In the genomic region with DNA sequence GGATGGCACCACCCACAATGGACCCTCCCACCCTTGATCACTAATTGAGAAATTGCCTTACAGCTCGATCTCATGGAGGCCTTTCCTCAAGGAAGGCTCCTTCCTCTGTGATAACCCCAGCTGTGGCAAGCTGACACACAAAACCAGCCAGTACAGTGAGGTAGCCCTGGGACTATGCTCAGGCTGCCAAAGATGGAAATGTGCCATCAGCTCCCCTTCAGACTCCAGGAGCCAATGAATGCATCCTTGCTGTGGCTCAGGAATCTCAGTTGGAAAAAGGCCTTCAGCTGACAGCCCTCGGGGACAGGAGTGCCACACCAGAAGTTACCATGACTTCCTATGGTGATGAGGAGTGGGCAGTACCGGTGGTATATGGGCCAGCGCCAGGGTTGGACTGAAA, we compare ENCODE assay signal across 18 mouse cellular contexts. TPM values are rescaled to one million over a fixed set of nuclear protein-coding genes. Genes with fewer than 3 reads are reported as not detected.
A peak's percentile ranks its signal among the peaks of the same experiment; 100 is the strongest.
DNase-seq lines count a peak whose midpoint lies in the region; ATAC-seq lines count a peak whose summit lies in the region.
"Had no signal": no experiment of that assay in that cellular context is flagged by ENCODE, and none has a peak within 500 bp of the region (broad histone marks: within the 10 kb centered on the region; RNA-seq: fewer than 3 reads in every experiment).

No protein-coding gene starts in this region.

- no peak for ATAC-seq in midbrain, embryonic 11.5 days (ENCODE audit: low FRiP score)
- ATAC-seq: activated CD4-positive, CD25-positive, alpha-beta regulatory T cell, adult 4 months; forebrain, embryonic 16.5 days; hindbrain, embryonic 16.5 days; Patski had no signal

- H3K9me3 ChIP-seq in midbrain, embryonic 11.5 days (ENCODE audit: control insufficient read depth, low read length) = no peaks in the 10 kb centered on the region
- H3K9me3 ChIP-seq in midbrain, embryonic 10.5 days (replicated peaks) = no peaks in the 10 kb centered on the region
- H3K9me3 ChIP-seq: embryonic facial prominence, embryonic 13.5 days; forebrain, embryonic 12.5 days; heart, embryonic 12.5 days; hindbrain, embryonic 12.5 days had no signal

- H3K36me3 ChIP-seq in midbrain, embryonic 11.5 days (ENCODE audit: control insufficient read depth, insufficient read depth, low read length) = no peaks in the 10 kb centered on the region
- no peaks in the 10 kb centered on the region for H3K36me3 ChIP-seq in midbrain, embryonic 10.5 days
- H3K36me3 ChIP-seq: embryonic facial prominence, embryonic 13.5 days; forebrain, embryonic 12.5 days; heart, embryonic 12.5 days; hindbrain, embryonic 12.5 days had no signal

- H3K27ac ChIP-seq in midbrain, embryonic 11.5 days (ENCODE audit: low read depth, low read length) = no peak overlapping the region
- H3K27ac ChIP-seq in midbrain, embryonic 10.5 days (replicated peaks) = no peak overlapping the region
- H3K27ac ChIP-seq: embryonic facial prominence, embryonic 13.5 days; forebrain, embryonic 12.5 days; hindbrain, embryonic 12.5 days had no signal

- H3K4me1 ChIP-seq in midbrain, embryonic 11.5 days (ENCODE audit: control insufficient read depth, insufficient read depth, low read length) = no peaks in the 10 kb centered on the region
- no peaks in the 10 kb centered on the region for H3K4me1 ChIP-seq in midbrain, embryonic 10.5 days
- H3K4me1 ChIP-seq: embryonic facial prominence, embryonic 13.5 days; forebrain, embryonic 12.5 days; heart, embryonic 12.5 days; hindbrain, embryonic 12.5 days had no signal

- DNase-seq in cerebellum, postnatal 14 days = peak; percentile 43 to 52
- DNase-seq in cerebellum, adult 8-10 months = no peak
- DNase-seq in heart, adult 11 months = peak; percentile 89
- DNase-seq in heart, postnatal 25 days (ENCODE audit: low spot score) = no peak
- peak; percentile 12 for DNase-seq in midbrain, embryonic 11.5 days (ENCODE audit: low spot score, missing footprints)
- DNase-seq in midbrain, embryonic 10.5 days (ENCODE audit: low spot score) = no peak
- DNase-seq: adrenal gland, postnatal 14 days; heart, postnatal 36 days; kidney, adult 11 months had no signal

- no peak overlapping the region for H3K9ac ChIP-seq in midbrain, embryonic 11.5 days (ENCODE audit: low read length)
- H3K9ac ChIP-seq: embryonic facial prominence, embryonic 13.5 days; forebrain, embryonic 12.5 days; heart, embryonic 12.5 days; hindbrain, embryonic 12.5 days had no signal

- intact Hi-C loops in heart, postnatal 25 days (cut with DNase I) = no loop called here

- 76% methylated on average over 4 of the region's 4 CpGs for WGBS in midbrain, embryonic 11.5 days
- WGBS in midbrain, embryonic 10.5 days = 80% methylated on average over 4 of the region's 4 CpGs

- H3K27me3 ChIP-seq in midbrain, embryonic 11.5 days (ENCODE audit: control insufficient read depth, insufficient read depth, low read length) = no peaks in the 10 kb centered on the region
- no peaks in the 10 kb centered on the region for H3K27me3 ChIP-seq in midbrain, embryonic 10.5 days (ENCODE audit: low read depth, poor library complexity, severe bottlenecking)
- H3K27me3 ChIP-seq: CH12.LX; embryonic facial prominence, embryonic 13.5 days; forebrain, embryonic 12.5 days; heart, embryonic 12.5 days; hindbrain, embryonic 12.5 days had no signal

- H3K4me3 ChIP-seq in midbrain, embryonic 11.5 days (ENCODE audit: low read depth, low read length) = no peak overlapping the region
- H3K4me3 ChIP-seq in midbrain, embryonic 10.5 days = no peak overlapping the region
- H3K4me3 ChIP-seq: embryonic facial prominence, embryonic 13.5 days; forebrain, embryonic 12.5 days; heart, embryonic 12.5 days; hindbrain, embryonic 12.5 days had no signal

- H3K4me2 ChIP-seq in midbrain, embryonic 11.5 days = no peak overlapping the region
- H3K4me2 ChIP-seq: embryonic facial prominence, embryonic 13.5 days; forebrain, embryonic 12.5 days; heart, embryonic 12.5 days; hindbrain, embryonic 12.5 days had no signal

RNA-seq across cellular contexts. Expression of gene Slc16a9, which starts 9.8 kb away (rescaled TPM):
- total RNA-seq in heart, postnatal 25 days (2021) = 1 to 10 TPM; 3.3 to 3.6 TPM
- 0.29 and 0.48 TPM in 2 replicates for polyA plus RNA-seq in midbrain, embryonic 11.5 days (2014; fragmentation: Nextera tagmentation; extraction: Ambion mirVana)
- polyA plus RNA-seq in midbrain, embryonic 10.5 days (2016; fragmentation: Nextera tagmentation; extraction: Ambion mirVana) = 0.25 and 0.36 TPM in 2 replicates
- total RNA-seq: CH12.LX had no signal
- polyA plus RNA-seq: activated CD4-positive, CD25-positive, alpha-beta regulatory T cell, adult 4 months had no signal

RNA-seq across cellular contexts. Expression of gene Mrln, which starts 50.2 kb away (rescaled TPM):
- total RNA-seq in heart, postnatal 25 days (2021) = 1 to 10 TPM; 3.0 to 3.8 TPM
- 0.65 TPM in 1 of 2 replicates, not detected in the other for polyA plus RNA-seq in midbrain, embryonic 11.5 days (2014; fragmentation: Nextera tagmentation; extraction: Ambion mirVana)
- polyA plus RNA-seq in midbrain, embryonic 10.5 days (2016; fragmentation: Nextera tagmentation; extraction: Ambion mirVana) = 0.50 and 0.53 TPM in 2 replicates
- total RNA-seq: adrenal gland, postnatal 14 days; CH12.LX had no signal
- polyA plus RNA-seq: activated CD4-positive, CD25-positive, alpha-beta regulatory T cell, adult 4 months; forebrain, embryonic 16.5 days; Patski had no signal

Comparison
In these comparisons a context has a peak if more than half of its experiments do, and no peak if none do; other contexts are left out.
1. DNase-seq: peak in cerebellum, postnatal 14 days (2 of 2), heart, adult 11 months (single experiment) and midbrain, embryonic 11.5 days (single experiment); none in cerebellum, adult 8-10 months (single experiment), heart, postnatal 25 days (single experiment) and midbrain, embryonic 10.5 days (single experiment).